Mouse (Mus musculus) splenic B cell, adult 2 months (primary cell): Measurements from ENCODE around the gene Ust.

Experiments used
- DNase-seq: peaks from one replicate; pipeline ENCODE4 v3.0.0-alpha.2; 2011; ENCODE audit warnings: low read depth, low spot score
- H3K27me3 ChIP-seq: 2 replicates; pipeline ENCODE4 v1.6.1; 2012; ENCODE audit warnings: mild to moderate bottlenecking, low read length, moderate library complexity, mixed read lengths; ENCODE audit not compliant: control insufficient read depth, poor library complexity, insufficient read depth, severe bottlenecking
- H3K36me3 ChIP-seq: 2 replicates; pipeline ENCODE4 v1.6.1; 2012; ENCODE audit warnings: mild to moderate bottlenecking, low read length, moderate library complexity, mixed read lengths; ENCODE audit not compliant: control insufficient read depth, poor library complexity, insufficient read depth, severe bottlenecking

Ust gene

DNA sequence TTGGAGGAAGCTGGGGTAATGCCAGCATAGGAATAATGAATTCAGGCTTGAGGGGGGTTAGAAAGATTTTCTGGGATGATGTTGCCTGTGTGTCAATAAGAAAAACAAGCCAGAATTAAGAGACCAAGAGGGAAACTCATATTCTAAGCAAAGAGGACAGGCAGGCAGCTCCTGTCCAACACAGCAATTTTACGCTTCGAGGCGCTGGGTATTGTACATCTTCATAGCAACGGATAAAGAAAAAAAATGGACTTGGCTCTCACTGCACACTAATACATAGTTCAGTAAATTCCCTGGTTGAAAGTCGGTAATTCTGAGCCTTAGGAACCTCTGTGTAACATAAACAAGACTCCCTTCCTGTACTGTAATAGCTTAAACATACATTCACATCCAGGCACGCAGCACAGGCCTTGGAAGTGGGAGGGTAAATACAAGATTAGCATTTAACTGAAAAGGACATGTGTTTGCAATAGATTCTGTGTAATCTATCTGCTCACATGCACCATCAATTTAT, 99.1 kb downstream of the Ust start:
- Histone ChIP-seq H3K36me3 (no peaks in the 10 kb centered on the region), H3K27me3 (no peaks in the 10 kb centered on the region)
- DNase-seq: no peak

DNA sequence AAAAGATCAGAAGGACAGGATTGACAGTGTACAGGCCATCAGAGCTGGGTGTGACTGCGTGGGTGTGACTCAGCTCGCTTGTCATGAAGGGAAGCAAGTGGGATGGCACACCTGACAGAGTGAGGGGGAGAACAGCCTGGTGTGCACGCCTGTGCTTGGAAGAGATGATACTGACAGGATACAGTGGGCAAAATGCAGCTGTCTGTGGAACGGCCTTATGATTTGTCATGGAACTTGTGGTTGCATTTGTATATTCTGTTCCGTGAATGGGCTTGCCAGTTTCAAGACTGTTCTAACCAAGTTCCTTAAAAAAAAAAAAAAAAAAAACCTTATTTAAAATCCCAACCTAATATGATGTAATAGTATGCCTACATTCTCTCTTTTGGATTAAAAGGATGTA, 103.2 kb downstream of the Ust start:
- H3K36me3 ChIP-seq: no peaks in the 10 kb centered on the region
- H3K27me3 ChIP-seq: no peaks in the 10 kb centered on the region
- DNase-seq: no peak

DNA sequence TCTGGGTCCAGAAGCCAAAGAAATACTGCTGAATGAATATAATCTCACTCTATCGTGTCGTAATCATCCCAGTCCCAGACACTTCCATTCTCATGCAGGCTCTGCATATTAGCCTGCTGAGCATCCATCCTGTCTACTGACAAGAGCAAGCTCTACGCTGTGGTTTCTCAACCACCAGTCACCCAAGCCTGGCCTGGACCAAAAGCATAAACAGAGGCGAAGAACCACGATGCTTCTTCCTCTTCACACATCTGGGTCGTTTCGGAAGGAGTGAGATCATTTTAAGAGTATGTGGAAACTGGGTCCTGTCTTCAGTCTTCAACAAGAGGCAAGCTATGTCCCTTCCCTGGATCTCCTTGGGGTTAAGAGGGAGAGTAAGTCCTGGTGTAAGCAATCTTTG, 103.6 kb downstream of the Ust start:
- DNase-seq: no peak
- no peaks in the 10 kb centered on the region for H3K36me3 ChIP-seq

DNA sequence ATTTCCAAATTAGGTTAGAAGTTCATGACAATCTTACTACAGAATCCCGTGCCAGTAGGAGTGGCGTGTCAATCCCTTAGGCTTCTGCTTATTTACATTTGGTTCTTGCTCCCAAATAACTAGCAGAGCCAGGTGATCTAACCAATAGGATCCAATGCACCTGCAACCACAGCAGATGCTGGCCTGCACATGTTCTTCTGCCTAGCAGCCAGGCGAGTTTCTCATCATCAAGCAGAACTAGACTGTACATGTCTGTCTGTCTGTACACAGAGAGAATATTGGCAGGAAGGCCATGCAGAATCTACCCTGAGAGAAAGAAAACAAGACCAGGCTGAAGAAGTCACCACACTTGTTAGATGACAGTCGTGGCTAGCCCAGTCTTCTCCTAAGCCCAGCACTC, 113.5 kb downstream of the Ust start:
- Histone ChIP-seq H3K36me3 (no peaks in the 10 kb centered on the region), H3K27me3 (no peaks in the 10 kb centered on the region)
- no peak for DNase-seq

More for the DNA sequence above, 103.6 kb downstream of the Ust start:
- H3K27me3 ChIP-seq: no peaks in the 10 kb centered on the region

DNA sequence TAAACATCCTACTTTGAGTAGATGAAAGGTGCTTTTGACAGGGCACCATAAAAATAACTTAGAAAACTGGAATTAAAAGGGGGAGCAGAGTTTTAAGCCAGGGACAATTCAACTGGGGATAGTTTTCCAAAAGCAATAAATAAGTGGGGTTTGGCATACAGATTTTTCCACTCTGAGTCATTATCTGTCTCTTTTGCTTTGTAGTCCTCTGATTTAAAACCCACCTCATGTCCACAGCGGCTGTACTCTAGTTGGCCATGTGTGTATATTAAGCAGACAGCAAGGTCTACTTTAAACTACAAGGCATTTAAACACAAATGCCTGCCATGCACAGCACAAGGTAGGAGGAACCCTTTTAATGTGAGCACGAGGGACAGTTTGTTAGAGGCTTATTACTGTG, 126.4 kb downstream of the Ust start:
- Histone ChIP-seq H3K36me3 (no peaks in the 10 kb centered on the region), H3K27me3 (no peaks in the 10 kb centered on the region)
- no peak for DNase-seq

DNA sequence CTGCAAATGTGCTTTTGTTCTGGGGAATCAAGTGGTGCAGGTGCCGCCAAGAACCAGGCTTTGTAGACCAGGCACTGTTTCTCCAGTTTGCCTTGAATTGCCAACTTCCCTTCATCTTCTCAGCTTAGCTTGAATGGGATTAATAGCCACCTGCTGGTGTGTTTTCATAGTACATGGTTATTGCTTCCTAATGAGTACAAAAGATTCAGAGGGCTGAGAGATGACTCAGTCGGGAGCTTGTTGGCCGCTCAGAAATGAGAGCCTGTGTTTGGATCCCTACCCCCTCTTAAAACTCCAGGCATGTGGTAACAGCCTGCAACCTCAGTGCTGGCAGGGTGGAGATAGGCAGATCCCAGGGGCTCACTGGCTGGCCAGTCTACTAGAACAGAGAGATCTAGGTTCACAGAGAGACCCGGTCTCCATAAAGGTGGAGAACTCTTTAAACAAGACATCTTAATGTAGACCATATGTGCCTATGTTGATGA, 127.3 kb downstream of the Ust start:
- H3K36me3 ChIP-seq: no peaks in the 10 kb centered on the region
- no peaks in the 10 kb centered on the region for H3K27me3 ChIP-seq
- DNase-seq: no peak

DNA sequence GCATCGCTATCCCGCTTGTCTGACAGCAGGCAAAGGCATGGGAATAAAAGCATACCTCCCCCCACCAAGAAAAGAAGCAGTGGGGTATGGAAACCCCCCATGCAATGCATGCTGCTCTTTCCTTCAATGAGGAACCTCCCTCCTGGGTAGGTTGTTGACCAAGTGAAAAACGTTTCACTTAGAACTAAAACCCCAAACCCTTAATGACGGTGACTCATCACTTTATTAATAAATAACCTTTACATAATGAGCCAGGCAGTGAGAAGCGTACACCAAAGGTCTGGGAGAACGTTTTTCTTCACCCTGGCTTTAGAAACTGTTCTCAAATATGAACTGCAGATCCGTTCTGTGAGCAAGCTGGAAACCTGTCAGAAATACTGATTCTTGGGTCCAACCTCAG, 130.4 kb downstream of the Ust start:
- Histone ChIP-seq H3K36me3 (no peaks in the 10 kb centered on the region), H3K27me3 (no peaks in the 10 kb centered on the region)
- no peak for DNase-seq

DNA sequence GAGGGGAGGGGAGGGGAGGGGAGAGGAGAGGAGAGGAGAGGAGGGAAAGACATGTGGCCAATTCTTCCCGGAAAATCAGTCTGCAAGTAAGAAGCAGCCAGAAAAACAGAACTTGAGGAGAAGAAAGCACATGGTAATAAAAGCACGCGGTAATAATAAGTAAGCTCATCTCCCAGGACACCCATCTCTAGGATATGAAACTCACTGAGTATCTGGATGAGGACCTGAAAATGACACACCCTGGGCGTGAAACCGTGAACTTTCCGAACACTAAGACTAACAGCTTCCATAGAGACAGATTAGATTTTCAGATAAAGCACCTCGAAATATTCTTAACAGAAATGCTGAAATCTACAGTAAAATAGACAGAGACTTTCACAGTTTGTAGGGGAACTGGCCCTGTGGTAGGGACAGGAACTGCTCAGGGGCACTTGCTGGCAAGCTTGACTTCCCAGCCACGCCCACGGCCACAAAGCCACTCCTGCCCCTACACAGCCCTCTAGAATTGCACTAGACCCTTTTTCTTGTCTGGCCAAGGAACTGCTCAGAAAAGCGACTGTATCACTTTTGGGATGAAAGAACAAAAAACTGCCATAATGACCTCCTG, 148.6 kb downstream of the Ust start:
- no peaks in the 10 kb centered on the region for H3K27me3 ChIP-seq
- H3K36me3 ChIP-seq: no peaks in the 10 kb centered on the region
- peak; percentile 3 for DNase-seq

DNA sequence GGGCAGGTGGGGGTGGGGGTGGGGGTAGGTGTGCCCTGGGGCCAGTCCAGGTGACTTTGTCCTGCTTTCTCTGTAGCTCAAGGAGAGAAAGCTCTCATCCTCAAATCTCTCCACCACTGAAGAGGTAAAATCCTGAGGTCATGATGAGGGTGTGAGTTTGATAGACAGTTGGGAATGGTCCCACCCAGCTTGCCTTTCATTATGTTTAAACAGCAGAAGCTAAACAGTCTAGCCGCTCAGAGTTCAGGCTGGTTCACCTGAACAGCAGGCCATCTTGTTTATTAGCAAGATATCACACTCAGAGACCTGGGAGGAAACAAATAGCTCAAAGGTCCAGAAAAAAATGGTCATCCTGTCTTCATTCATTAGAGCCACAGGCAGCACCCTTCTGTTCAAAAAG, 152.8 kb downstream of the Ust start:
- H3K36me3 ChIP-seq: no peaks in the 10 kb centered on the region

DNA sequence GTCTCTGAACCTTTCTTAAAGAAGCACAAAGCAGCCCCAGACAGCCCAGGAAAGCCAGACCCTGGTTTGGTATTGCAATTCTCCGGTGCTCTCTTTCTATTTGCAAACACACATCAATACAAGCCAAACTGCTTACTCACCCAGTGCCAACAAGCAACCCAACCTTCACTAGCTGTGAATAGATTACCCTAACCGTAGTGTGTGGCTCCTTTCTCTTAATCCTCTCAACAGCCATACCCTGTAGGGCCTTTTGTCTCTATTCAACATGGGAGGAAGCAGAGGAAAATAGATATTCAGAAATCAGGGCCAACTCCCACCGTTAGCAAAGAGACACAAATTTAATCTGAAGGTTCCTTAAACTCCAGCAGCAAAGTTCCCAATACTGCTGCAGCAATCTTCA, 154.4 kb downstream of the Ust start:
- no peaks in the 10 kb centered on the region for H3K36me3 ChIP-seq
- no peak for DNase-seq
- no peaks in the 10 kb centered on the region for H3K27me3 ChIP-seq

More for the DNA sequence above, 152.8 kb downstream of the Ust start:
- no peaks in the 10 kb centered on the region for H3K27me3 ChIP-seq
- DNase-seq: no peak

DNA sequence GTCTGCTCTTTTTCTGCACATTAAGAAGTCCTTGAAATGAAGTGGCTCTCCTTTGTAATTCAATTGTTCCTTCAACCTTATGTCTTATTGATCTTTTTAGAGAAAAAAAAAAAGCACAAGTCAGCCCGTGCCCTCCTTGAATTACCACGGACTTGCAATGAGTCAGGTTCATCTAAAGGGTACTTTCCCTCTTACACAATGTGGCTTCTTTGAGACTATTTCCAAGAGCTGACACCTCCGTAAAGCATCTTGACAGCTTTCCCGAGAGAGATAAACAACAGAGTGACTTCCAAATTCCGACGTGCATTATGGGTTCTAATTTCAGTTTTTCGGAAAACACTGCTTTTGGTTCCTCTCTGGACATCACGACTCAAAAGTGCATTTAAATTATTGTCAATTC, 155.3 kb downstream of the Ust start:
- Histone ChIP-seq H3K36me3 (no peaks in the 10 kb centered on the region), H3K27me3 (no peaks in the 10 kb centered on the region)
- DNase-seq: no peak

DNA sequence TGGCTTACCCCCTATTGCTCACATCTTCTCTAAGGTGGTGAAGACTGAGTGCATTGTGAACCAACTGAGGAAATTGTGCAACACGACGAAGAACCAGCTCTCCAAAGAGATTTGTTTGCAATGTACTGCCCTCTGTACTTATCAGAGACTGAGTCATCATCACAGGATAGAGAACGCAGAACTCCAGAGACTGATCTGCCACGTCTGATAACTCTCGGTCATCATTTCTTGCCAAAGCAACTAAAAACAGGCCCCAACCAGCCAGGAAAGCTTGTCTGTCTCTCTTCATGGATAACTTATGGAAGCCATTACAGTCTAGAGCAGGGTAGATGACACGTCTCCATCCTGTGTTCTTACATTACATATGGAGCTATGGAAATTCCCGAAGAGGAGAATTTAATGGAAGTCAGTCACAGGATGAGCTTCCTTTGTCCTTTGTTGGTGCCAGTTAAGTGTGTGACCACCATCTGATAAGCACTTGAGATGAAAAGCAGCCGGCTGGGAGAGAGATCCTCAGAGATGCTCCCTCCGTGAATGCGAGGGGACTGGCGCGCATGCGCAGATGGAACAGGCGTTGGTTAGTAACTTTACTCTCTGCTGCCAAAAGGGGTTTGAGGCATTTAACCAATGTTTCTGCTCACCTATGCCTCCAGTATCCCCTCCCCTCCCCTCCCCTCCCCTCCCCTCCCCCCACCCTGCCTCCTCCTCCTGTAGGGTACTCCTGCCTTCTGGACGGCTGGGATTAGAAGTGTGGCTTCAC, 160.2 kb downstream of the Ust start:
- H3K27me3 ChIP-seq: no peaks in the 10 kb centered on the region
- no peak for DNase-seq
- H3K36me3 ChIP-seq: no peaks in the 10 kb centered on the region

DNA sequence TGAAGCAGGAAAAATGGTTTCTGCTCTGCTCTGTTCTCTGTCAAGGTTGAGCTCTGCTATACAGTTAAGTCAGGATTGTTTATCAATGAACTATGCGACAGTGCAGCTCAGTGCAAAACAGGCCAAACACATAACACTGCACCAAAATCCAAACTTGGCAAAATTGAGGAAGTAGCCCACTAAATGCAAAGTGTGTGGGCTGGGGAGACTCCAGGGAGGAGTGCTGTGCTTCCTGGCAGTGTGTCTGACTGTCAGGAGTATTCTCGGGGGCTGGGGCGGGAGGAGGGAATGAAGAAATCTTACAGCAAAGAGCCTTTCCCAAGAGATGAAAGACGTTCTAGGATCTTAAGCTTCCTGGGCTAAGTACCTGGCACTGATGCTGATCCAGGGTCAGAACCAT, 165.1 kb downstream of the Ust start:
- no peaks in the 10 kb centered on the region for H3K36me3 ChIP-seq
- H3K27me3 ChIP-seq: no peaks in the 10 kb centered on the region
- no peak for DNase-seq

DNA sequence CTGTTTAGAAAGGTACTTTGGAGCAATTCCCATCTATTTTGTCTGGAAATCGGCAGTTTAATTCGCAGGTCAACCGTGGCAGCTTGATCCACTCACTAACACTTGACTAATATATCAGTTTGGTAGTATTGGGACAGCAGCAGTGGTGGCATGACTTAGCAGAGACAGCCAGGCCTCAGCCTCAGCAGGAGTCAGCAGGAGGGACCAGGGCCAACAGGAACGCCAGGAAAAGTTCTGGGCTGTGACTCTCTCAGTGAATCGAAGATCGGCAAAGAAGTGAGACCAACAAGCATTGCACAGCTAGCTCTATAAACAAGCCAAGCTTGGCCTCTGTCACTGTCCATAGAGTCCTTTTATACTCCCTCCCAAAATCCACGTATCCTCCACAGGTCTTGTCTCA, 168.0 kb downstream of the Ust start:
- no peaks in the 10 kb centered on the region for H3K36me3 ChIP-seq
- DNase-seq: no peak
- no peaks in the 10 kb centered on the region for H3K27me3 ChIP-seq

DNA sequence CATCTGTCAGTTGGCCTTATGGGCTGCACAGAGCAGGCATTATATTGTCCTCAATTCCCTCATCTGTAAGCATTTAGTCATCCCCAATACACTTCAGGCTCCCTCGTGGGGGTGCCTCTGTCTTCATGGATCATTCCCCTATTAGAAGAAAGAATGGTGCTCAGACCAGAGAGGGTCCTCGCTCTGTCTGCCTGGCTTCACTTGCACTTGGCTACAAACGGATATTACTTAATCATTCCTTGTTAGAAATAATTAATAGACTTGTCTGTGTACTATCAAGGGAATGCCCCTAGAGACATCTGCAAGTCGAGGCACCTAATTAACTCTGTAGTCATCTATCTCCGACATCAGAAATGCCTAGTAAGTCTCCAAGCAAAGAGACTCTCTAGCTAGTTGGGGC, 171.1 kb downstream of the Ust start:
- DNase-seq: no peak
- H3K36me3 ChIP-seq: no peaks in the 10 kb centered on the region
- H3K27me3 ChIP-seq: no peaks in the 10 kb centered on the region
